Mouse (Mus musculus): ENCODE measurements around the gene Pdrg1.

DNA sequence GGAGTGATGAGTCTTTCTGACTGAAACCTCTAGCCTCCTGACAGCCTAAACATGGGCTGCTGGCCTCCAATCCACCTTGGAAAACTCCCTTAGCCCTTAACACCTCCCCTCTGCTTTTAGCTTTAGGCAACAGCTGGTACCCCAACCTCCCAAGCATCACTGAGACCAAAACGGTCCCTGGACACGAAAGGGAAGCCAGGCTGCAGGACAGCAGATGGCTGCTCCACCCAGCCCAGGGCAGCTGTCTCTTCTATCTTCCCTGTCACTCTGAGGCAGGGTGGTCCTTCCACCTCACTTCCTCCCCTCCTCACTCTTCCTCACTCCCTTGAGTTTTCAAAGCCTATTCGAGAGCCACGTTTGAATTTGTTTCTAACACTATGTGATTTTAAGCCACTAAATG lies 15.2 kb upstream of the Pdrg1 start:
- TF ChIP-seq CTCF (IDR thresholded peaks at IDR 0.05; ENCODE audit: extremely low read depth, insufficient read length, insufficient replicate concordance, low read depth, low read length): no peak
- no peak for TF ChIP-seq POLR2A (IDR thresholded peaks at IDR 0.05; ENCODE audit: low read depth, low read length)
